Mouse (Mus musculus): ENCODE measurements around the gene Irx2. TPM values are rescaled to one million over a fixed set of nuclear protein-coding genes. Genes with fewer than 3 reads are reported as not detected.

The Irx2 gene
- polyA plus RNA-seq, 2 experiments = 37.0 to 57.1 TPM

GRCm38 (mm10) chr13:72656447-72656846 lies 27.8 kb downstream of the Irx2 start:
- Histone ChIP-seq H3K27ac (replicated peaks; ENCODE audit: low read depth, low read length) (no peak overlapping the region), H3K9me3 (ENCODE audit: control insufficient read depth, low read length) (no peaks in the 10 kb centered on the region), H3K4me2 (replicated peaks; ENCODE audit: low read depth, low read length, severe bottlenecking) (no peak overlapping the region), H3K4me3 (replicated peaks; ENCODE audit: low read length) (no peak overlapping the region), H3K9ac (ENCODE audit: low read depth, low read length, severe bottlenecking) (no peak overlapping the region), H3K36me3 (ENCODE audit: control insufficient read depth, insufficient read depth, low read length) (no peaks in the 10 kb centered on the region), H3K4me1 (ENCODE audit: control insufficient read depth, insufficient read depth, low read length) (no peaks in the 10 kb centered on the region), H3K27me3 (ENCODE audit: control insufficient read depth, insufficient read depth, low read length) (no peaks in the 10 kb centered on the region)
- no peak for DNase-seq (ENCODE audit: low spot score)
- no peak for ATAC-seq (ENCODE audit: low FRiP score, low read depth)
- WGBS = 22% methylated on average over 1 of the region's 1 CpGs
- no peak for TF ChIP-seq POLR2A (IDR thresholded peaks at IDR 0.05; ENCODE audit: borderline replicate concordance, extremely low read depth, insufficient read depth, insufficient read length)

- H3K36me3 ChIP-seq (ENCODE audit: control insufficient read depth, insufficient read depth, low read length) = no peaks in the 10 kb centered on the region
- TF ChIP-seq POLR2A (IDR thresholded peaks at IDR 0.05; ENCODE audit: borderline replicate concordance, extremely low read depth, insufficient read depth, insufficient read length) = no peak
- no peak overlapping the region for H3K27ac ChIP-seq (replicated peaks; ENCODE audit: low read depth, low read length)
- no peak overlapping the region for H3K9ac ChIP-seq (ENCODE audit: low read depth, low read length, severe bottlenecking)
- ATAC-seq (ENCODE audit: low FRiP score, low read depth) = no peak
- no peaks in the 10 kb centered on the region for H3K27me3 ChIP-seq (ENCODE audit: control insufficient read depth, insufficient read depth, low read length)
- H3K4me3 ChIP-seq (replicated peaks; ENCODE audit: low read length) = no peak overlapping the region
- H3K4me2 ChIP-seq (replicated peaks; ENCODE audit: low read depth, low read length, severe bottlenecking) = no peak overlapping the region
- no peak for DNase-seq (ENCODE audit: low spot score)
- H3K4me1 ChIP-seq (ENCODE audit: control insufficient read depth, insufficient read depth, low read length) = no peaks in the 10 kb centered on the region
- H3K9me3 ChIP-seq (ENCODE audit: control insufficient read depth, low read length) = no peaks in the 10 kb centered on the region
- WGBS = 82% methylated on average over 1 of the region's 1 CpGs
Measured at GRCm38 (mm10) chr13:72675826-72676225, 47.2 kb downstream of the Irx2 start.
